Mouse (Mus musculus) layer of hippocampus, postnatal 36 days (tissue): Measurements from ENCODE around the gene Tmem132b. TPM values are rescaled to one million over a fixed set of nuclear protein-coding genes. Genes with fewer than 3 reads are reported as not detected.

Experiments used
- DNase-seq, 2 experiments: peaks; one replicate each; pipeline ENCODE4 v3.0.0; 2022
- total RNA-seq, 2 experiments: library from RNA; stranded (reverse); gene quantifications; 2 replicates each; pipeline ENCODE4 v1.2.3; 2021

The Tmem132b gene
- total RNA-seq, 2 experiments from 2014 or later, result 114 to 131 TPM

DNA sequence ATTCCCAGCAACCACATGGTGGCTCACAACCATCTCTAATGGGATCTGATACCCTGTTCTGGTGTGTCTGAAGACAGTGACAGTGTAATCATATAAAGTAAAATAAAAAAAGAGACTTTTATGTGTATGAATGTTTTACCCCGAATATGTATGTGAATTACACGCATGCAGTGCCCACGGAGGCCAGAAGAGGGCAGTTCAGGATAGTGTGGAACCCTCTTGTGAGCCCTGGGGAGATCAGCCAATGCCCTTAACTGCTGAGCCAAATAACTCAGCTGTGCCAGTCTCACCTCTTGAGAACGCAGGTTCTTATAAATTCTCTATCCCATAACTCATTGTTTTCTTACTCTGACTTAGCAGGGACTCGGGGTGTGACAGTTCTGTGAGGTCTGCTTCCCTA lies 12.9 kb upstream of the Tmem132b start:
- DNase-seq, result peak in 1 of 2 experiments; percentile 51

DNA sequence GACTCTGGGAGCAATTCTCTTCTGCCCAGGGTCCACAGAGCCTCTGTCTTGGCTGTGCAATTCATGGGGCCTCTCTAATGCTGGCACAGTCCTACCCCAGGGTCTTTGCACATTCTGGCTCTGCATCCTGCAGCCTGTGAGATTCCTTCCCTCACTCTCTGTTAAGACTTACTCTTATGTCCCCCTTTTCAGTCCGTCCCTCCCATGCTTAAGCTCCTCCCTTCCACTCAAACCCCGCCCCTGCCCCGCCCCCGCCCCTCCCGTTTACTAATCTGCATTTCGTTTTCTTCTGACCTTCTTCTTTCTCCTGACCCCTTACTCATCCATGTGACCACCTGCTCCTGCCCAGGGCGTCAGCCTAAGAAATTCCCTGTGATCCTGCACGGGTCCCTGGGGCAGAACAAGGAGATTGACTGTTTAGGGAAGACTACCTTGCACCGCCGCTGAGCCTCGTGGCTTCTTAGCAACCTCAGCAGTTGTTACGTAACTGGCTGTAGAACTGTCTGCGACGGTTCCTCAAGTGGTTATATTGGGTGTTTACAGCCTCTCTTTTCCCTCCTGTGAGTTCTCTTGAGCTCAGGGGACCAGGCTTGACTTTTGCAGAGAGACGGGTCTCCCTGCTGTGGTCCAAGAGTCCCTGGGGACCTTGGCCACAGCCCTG lies 10.5 kb upstream of the Tmem132b start:
- DNase-seq, result peak in 1 of 2 experiments; percentile 41

DNA sequence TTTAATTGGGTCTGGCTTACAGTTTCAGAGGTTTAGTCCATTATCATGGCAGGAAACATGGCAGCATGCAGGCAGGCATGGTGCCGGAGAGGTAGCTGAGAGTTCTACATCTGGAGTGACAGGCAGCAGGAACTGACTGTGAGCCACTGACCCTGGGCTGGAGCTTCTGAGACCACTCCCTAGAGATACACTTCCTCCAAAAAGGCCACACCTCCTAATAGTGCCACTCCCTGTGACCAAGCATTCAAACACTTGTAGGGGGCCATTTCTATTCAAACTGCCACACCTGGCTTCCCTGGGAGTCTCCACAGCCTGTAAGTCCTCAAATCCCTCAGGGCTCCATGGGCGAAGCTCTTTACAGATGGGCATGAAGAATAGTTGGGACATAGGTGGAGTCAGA lies 8.2 kb upstream of the Tmem132b start:
- no peak for DNase-seq

DNA sequence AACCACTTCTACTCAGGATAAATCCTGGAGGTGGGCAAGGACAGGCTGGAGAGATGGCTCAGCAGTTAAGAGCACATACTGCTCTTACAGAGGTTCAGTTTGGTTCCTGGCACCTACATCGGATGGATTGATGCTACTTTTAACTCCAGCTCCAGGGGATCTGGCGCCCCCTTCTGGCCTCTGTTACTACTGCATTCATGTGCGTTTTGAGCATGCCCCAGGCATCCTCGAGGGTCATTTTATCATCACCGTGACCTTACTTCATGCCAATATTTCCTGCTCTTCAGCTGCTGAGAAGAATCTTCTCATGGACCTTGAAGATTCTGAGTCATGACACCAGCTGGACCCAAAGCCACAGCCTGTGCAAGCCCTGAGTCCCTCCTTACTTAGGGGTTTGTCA lies 6.1 kb upstream of the Tmem132b start:
- no peak for DNase-seq

DNA sequence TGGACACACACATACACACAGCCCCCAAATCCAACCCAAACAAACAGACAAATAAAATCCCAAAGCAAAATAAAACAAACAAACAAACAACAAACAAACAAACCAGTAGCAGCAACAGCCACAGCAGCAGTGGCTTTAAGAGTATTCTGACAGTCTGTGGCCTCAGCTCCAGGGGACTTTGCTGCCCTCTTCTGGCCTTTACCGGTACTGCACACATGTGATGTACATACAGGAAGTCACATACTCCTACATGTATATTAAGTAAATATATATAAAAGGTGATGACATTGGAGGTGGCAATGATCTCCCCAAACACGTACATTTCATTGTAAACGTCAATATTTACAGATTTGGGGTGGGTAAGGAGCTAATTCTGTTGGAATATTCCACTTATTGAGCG lies 5.1 kb upstream of the Tmem132b start:
- DNase-seq, result no peak

DNA sequence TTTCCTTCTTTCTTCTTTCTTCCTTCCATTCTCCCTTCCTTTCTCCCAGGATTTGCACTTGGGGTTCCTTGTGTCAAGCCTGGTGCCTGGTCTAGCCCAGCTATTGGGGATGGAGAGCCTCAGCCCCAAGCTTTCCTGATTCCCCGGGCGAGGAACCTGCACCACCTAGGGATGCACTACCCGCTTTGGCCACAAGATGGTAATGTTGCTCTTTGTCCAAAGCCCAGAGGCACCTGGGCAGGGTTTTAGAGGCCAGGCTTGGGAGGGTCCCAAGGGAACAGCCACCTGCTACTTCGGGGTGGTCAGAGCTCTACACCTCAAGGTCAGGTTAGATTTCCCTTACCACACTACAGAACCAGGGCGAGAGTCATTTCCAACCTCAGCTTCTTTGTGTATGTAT lies 2.5 kb upstream of the Tmem132b start:
- peak; percentile 77 to 79 for DNase-seq

DNA sequence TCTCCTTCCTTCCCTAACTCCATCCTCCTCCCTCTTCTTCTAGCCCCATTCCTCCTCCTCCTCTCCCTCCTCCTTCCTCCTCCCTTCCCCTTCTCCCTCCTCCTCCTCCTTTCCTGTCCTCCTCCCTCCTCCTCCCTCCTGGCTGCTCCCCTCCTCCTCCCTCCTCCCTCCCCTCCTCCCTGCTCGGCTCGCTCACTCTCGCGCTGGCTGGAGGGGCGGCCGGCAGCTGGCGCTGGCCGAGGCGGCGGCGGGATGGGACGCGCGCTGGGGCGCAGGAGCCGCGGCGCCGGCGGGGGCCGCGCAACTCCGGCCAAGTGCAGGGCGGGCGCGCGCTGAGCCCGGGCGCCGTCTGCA lies 594 bp downstream of the Tmem132b start:
- peak; percentile 77 to 81 for DNase-seq

DNA sequence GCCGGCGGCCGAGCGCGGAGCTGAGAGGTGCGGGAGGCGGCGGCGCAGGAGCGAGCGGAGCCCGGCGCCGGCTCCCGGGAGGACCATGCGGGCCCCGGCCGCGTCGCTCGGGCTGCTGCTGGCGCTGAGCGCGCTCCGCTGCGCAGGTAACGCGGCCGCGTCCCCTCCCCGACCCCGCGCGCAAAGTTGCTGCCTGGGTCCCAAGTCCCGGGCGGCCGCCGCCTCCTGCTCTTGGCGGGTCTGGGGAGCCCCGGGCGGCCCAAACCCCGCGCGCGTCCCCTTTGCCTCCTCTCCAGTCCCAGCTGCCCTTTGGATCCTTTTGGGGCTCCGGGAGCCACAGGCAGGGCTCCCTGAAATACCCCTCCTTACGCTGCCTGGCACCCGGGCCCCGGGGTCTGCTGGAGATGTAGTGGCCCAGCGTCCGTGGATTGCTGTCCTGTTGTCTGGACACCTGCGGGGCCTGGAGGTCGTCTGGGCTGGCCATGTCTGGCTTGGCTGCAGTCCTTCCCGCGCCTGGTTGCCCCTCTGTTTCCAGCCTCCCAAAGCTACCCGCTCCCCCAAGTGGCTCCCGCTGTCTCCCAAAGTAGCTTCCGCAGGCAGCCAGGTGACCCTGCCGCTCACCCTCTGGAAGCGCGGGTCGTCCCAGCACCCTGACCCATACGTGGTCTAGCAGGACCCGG lies 1.1 kb downstream of the Tmem132b start:
- DNase-seq, result peak in 1 of 2 experiments; percentile 49

DNA sequence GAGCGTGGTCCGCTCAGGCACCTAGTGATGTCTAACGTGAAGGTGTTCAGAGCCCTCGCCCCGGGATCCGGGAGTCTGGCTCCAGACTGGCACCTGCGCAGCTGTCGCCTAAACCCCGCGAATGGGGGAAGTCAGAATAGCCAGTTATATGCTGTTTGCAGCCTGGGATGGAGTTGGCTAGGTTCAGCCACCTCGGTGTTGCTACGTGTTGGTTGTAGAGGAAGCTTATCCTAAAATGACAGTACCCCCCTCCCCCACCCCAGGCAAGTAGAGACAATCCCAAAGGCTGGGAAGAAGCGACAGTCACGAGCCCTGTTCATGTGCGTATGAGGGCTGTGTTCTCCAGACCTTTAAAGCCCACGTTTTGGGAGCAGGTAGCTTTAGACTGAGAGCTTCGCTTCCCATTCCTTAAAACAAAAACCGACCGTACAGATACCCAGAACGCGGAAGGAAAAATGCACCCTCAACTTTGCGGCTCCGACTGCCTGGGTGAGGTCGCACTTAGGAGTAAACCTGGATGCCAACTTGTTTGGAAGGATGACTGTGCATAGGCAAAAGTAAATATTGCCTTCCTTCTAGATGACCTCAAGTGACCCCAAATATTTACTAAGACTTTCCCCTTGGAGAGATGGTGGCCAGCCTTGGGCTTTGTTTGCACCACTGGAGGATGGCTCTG lies 1.8 kb downstream of the Tmem132b start:
- DNase-seq, result peak in 1 of 2 experiments; percentile 53

DNA sequence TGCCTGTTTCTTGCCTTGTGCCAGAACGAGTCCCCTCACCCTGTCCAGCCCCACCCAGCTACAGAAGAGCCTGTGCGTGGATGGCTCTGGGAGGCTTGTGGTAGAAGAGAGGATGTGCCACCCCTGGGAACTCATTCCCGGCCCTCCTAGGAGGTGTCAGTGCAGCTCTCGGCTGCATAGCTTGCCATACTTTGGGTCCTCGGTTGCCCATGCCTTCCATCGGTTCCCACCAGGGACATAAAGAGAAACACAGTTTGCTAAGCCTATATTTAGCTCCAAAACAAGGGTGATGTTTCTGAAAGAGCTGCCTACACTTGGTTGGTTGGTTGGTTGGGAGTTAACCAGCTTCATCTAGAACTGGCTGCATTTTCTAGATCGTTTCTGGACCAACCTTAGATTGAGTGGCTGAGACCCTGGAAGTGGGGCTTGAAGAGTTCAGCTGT lies 2.6 kb downstream of the Tmem132b start:
- DNase-seq, result peak; percentile 42 to 45

DNA sequence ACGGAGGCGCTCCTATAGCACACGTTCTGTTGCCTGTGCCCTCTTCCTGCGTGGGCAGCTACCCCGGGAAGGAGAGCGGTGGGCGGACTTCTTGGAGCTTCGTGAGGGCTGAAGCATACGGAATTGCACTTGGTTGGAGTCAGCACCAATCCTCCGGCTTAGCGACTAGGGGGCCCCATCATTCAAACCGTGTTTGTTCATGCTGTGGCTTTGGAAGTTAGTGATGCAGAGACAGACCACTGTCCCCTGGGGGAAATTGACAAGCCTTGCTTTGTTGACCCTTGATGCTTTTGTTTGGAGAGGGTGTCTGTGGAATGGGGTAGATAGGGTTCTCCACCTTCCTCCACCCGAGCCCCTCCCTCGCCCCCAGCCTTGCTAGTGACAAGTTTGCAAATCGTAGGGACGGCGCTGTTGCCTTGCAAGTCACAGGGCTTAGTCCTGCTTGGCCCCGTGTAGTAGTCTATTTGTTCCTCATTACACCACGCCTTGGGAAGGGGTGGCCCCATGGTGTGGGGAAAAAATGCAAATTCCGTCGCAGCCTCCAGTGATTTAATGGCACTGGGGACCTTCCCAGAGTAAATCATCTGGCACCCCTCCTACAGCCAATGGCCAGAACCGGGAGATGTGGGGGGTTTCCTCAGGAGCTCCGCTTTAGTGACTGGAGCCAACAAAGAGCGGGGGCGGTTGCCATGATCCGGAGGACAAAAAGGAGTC lies 3.2 kb downstream of the Tmem132b start:
- DNase-seq, result peak; percentile 62 to 71

DNA sequence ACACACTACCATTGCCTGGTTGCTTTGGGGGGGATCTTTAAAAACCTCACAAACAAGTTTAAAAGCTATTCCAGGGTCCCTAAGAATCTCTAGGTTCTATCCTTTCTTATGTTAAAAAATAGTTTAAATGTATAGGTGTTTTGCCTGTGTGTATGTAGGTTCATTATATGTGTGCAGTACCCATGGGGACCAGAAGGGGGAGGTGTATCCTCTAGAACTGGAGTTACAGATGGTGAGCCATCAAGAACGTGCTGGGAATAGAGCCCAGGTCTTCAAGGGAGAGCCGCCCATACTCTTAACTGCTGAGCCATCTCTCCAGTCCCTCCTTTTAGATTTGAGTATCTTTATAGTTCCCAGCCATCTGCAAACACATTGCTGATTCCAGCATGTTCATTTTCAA lies 13.5 kb downstream of the Tmem132b start:
- DNase-seq, result no peak

DNA sequence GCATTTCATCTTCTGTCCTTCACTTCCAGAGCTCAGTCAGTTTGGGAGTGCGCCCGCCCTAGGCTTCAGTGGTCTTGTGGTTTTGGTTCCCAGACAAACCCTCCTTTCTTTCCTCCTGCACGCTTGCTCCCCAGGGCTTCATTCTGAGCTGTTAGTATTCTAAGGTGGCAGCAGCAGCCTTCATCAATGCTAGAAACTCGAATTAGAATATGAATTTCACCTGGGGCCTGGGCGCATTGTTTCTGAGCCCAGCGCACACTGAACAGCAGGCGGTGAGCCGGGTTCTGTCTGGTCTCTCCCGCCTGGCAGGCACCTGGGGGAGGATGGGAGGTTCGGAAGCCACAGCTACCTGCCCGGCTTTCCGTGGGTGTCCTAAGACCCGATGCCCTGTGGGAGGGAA lies 14.7 kb downstream of the Tmem132b start:
- no peak for DNase-seq

DNA sequence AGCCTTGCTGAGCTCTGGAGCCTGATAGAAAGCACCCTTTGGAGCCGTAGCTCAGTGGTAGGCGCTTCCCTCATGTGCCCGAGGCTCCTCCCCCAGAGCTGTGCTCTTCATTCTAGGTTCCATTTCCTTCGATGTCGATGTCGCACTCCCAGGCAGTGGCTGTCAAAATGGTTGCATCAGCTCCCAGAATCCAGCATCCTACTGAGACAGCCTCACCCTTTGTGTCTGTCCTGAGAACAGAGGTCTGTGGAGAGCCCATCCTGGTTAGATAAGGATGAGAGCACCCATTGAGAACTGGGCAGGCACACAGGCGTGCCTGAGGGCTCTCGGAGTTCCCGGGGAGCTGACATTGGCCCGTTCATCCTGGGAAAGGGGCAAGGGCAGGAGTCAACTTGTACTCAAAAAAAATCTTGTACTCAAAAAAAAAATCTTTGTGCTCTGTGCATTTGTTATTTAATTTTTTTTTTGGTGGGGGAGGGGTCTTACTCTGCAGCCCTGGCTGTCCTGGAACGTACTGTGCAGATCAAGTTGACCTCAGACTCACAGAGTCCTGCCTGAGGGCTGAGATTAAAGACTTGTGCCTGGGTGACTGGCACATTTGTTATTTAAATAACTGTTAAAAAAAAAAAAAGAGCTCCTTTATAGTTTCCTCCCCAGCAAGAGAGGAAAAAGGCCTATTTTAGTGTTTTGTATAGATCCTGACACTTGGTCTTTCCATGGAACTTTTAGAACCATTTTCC lies 18.3 kb downstream of the Tmem132b start:
- no peak for DNase-seq

DNA sequence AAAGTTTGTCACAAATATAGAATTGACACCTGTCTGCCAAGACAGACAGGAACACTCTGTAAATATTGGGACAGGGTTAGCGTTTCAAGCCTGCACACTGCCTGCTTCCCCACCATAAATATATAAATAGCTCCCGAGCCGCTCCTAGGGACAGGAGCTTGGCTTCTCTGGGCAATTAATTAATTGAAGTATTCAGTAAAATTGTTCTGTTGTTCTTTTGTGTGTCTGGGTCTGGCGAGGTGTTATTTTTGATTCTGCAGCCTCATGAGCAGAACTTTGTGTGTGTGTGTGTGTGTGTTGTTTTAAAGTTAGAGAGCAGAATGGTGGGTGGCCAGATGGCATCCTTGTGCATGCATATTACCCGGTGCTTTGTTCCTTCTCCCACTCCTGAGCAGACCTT lies 24.2 kb downstream of the Tmem132b start:
- no peak for DNase-seq

DNA sequence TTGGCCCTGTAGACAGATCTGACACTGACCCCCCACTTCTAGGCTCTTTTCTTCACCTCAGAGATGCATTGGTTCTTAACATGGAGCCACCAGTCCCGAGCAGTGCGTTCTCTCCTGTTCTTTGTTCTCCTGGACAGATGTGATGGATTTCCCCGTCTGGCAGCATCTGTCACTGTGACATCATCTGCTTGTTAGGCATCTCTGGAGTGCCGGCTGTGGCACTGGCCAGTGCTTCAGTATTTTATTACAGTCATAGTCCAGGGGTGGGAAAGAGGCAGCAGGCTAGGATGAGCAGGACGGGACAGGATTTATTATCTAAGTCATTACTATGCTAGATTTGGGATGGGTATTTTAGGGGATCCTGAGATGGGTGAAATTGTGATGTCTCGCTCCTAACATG lies 31.9 kb downstream of the Tmem132b start:
- no peak for DNase-seq

DNA sequence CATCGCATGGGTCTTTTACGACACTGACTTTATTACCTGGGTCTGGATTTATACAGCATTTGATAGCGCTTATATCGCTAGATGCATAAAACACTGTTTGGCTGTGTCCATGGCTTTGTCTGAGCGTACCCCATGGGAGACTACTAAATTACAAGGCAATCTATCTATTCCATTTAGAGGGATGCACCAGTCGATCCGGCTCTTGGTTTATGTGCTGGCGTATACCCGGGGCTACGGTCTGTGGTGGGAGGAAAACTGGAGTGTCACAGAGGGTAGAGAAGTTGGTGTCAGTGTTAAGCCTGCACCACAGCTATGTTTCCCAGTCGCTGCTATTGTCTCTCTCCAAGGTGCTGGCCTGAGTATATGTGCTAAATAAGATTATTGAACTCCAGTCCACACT lies 34.2 kb downstream of the Tmem132b start:
- no peak for DNase-seq

DNA sequence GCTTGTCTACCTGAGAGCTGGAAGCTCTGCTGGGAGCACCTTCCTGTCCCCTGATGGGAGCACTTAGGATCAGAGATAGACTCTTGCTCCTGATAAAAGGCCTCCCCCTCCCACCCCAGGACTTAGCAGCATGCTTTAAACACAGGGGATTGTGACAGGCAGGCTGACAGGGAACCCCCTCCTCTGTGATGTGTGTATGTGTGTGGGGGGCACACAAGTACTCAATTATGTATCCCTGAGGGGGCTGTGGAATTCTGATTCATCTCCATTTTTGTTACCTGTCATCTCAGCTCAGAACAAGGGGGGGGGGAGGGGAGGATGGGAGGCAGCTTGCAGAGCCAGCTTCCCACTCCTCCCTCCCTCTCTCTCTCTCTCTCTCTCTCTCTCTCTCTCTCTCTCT lies 36.9 kb downstream of the Tmem132b start:
- no peak for DNase-seq

DNA sequence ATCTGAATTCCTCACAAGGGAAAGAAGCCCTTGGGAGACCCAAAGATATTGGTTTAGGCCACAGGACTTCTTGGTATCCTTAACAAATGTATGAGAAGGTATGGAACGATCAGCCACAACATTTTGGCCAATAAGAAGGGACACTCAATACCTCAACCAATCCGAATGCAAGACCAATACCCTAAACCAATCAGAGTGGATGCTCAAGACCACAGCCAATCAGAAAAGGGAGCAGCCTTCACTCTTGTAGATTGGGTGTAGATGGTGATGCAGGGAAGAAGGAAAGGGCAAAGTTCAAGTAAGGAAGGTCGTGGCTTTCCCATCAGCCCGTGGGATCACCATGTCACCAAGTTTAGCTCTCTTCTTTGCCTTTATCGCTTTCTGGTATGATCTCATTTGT lies 40.4 kb downstream of the Tmem132b start:
- DNase-seq, result no peak

DNA sequence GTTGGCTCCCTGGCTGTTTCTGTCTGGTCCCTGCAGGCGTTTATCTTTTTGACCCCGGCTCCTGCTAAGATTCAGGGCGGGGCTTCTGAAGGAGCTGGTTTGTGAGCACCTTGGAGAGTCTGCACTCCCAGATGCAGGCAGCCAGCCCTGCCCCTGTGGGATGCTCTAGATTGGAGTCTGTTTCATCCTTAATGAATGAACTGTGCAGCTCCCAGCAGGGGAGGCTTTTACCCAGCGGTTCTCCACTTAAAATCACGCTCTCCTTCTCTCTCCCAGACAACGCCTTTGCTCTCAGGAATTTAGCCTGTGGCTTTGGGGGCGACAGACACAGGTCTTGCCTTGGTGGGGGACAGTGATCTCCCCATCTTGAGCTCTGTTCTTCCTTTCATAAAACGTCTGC lies 43.3 kb downstream of the Tmem132b start:
- DNase-seq, result no peak

DNA sequence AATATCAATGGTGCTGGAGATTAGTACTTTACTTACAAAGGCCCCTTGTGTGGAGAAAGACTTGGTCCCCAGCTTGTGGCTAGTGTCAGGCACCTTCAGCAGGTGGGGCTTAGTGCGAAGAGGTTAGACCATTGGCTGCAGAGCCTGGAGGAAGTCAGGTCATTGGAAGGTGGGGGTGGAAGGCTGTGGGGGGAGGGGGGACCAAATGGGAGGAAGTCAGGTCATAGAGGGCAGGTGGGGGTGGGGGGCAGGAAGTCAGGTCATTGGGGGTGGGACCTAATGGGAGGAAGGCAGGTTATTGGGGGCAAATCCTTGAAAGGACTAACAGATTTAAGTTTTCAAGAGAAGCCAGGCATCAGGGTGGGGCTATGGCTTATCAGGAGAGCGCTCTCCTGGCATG lies 44.3 kb downstream of the Tmem132b start:
- DNase-seq, result no peak

DNA sequence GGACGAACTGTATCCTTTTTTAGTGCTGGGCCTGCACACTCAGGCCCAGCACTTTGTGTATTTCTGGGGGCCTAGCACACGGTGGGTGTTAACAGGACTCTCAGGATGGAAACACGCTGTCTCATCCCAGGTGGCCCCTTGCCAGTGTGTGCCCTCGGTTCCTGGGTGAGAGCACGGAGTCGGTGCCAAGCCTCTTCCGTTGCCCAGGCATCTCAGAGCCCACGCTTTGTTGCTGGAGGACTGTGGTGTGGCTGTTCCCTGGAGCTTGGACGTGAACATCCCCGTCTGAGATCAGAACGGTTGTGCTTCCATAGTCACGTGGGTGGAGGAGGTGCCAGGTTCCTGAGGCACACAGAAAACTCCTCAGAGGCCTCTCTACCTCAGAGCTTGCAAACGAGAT lies 47.1 kb downstream of the Tmem132b start:
- peak; percentile 63 to 65 for DNase-seq

DNA sequence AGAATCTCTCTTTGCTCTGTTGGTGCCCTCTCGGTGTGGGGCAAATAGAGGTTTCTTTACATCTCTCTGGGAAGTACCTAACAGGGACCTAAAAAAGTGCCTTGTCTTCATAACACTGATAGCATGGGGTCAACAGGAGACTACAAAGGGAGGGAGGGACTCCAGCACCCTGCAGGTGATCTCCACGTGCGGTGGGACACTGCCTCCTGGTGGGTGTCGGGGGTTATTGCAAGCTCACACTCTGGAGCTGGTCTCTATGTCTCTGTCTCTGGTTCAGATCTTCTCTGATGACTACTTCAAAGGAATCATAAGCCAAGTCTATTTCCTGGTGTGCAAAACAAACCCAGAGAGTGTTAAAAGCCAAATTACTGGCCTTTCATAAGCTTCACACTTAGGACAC lies 47.6 kb downstream of the Tmem132b start:
- no peak for DNase-seq
